Comparison of ENCODE assay signal across 19 mouse cellular contexts in the genomic region with DNA sequence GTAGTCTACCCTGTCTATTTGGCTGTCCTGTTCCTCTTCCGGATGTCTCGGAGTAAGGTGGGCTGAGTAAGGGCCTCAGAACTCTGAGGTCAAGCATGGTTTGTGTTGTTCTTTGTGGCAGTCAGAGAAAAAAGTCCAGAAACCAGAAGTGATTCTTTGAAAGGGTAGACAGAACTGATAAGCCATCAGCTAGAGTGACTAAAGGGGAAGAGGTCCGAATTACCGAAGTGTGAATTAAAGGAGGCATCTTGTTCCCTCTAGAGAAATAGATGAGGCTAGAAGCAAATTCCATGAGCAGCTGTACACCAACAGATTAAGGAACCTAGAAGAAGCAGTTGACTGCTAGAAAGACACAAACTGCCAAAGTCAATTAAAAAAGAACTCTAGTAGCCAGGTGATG.
"Had no signal": no experiment of that assay in that cellular context is flagged by ENCODE, and none has a peak within 500 bp of the region (broad histone marks: within the 10 kb centered on the region; RNA-seq: fewer than 3 reads in every experiment).

No protein-coding gene starts in this region.

- H3K4me3 ChIP-seq: midbrain, embryonic 10.5 days; midbrain, embryonic 12.5 days; myocyte; neural tube, embryonic 13.5 days; neural tube, embryonic 15.5 days had no signal

- H3K4me1 ChIP-seq: midbrain, embryonic 10.5 days; midbrain, embryonic 12.5 days; neural tube, embryonic 13.5 days; neural tube, embryonic 15.5 days had no signal

- H3K9ac ChIP-seq: lung, embryonic 14.5 days; midbrain, embryonic 12.5 days; neural tube, embryonic 13.5 days; neural tube, embryonic 15.5 days had no signal

- H3K27me3 ChIP-seq: midbrain, embryonic 12.5 days; neural tube, embryonic 13.5 days; neural tube, embryonic 15.5 days had no signal

- H3K27ac ChIP-seq: midbrain, embryonic 10.5 days; midbrain, embryonic 12.5 days; neural tube, embryonic 13.5 days; neural tube, embryonic 15.5 days had no signal

- H3K9me3 ChIP-seq: midbrain, embryonic 10.5 days; midbrain, embryonic 12.5 days; neural tube, embryonic 13.5 days; neural tube, embryonic 15.5 days had no signal

- DNase-seq: lung, adult 18-20 months; lung, embryonic 14.5 days; lung, postnatal 10 days; lung, postnatal 4 days; midbrain, embryonic 14.5 days; retina, postnatal 1 day; right cerebral cortex, adult 18-20 months; right cerebral cortex, postnatal 25 days; right cerebral cortex, postnatal 4 days; spleen, adult 18-20 months; thymus, adult 2 months; thymus, postnatal 14 days; thymus, postnatal 36 days had no signal

- ATAC-seq: midbrain, embryonic 16.5 days had no signal
